Mouse (Mus musculus) midbrain, embryonic 12.5 days (tissue): ENCODE measurements around the gene Ctdnep1. TPM values are rescaled to one million over a fixed set of nuclear protein-coding genes. Genes with fewer than 3 reads are reported as not detected.

Source experiments
- microRNA counts: library from miRNA; unstranded; fragments of <30 nt; microRNA quantifications from one replicate; lab custom pipeline; 2017
- microRNA-seq: library from miRNA; unstranded; fragments of <30 nt; microRNA quantifications from one replicate; pipeline ENCODE4, GENCODE M21; 2017
- polyA plus RNA-seq: library from polyadenylated mRNA; unstranded; fragments of >200 nt; fragmentation: Nextera tagmentation; extraction: Ambion mirVana; gene quantifications from 2 replicates; pipeline ENCODE4 v1.2.1, GENCODE M21; 2016

Ctdnep1 gene
- polyA plus RNA-seq, 1 experiment from 2014 or later = 21.4 TPM

MicroRNA genes within 50 kb of the gene (microRNA counts, 519-probe panel; counts per million panel counts)
- microRNA mmu-miR-324-3p (lab: Ali Mortazavi, UCI) = not detected
- 4,470 counts per million, percentile 32 among the panel's probes with 10 or more counts for microRNA mmu-miR-324-5p (lab: Ali Mortazavi, UCI)

Small RNA genes within 50 kb of the gene (microRNA-seq; reads per million reads assigned to microRNA genes)
- gene Gm44349 = not detected
- gene Mir324 = 4,823 reads per million, percentile 90 among the genes with 10 or more reads in this experiment

Other genes starting within 250 kb of the Ctdnep1 start
- gene Polr2a, start 222.5 kb upstream of the Ctdnep1 start, polyA plus RNA-seq = 32.0 and 37.1 TPM in 2 replicates
- gene Slc35g3, start 219.2 kb upstream of the Ctdnep1 start, polyA plus RNA-seq = 0.18 and 0.27 TPM in 2 replicates
- 2.0 TPM in 2 replicates for gene Zbtb4, start 215.2 kb upstream of the Ctdnep1 start, polyA plus RNA-seq
- gene Chrnb1, start 185.2 kb upstream of the Ctdnep1 start, polyA plus RNA-seq = 1.3 and 1.7 TPM in 2 replicates
- 2.7 and 2.9 TPM in 2 replicates for gene Fgf11, start 179.3 kb upstream of the Ctdnep1 start, polyA plus RNA-seq
- gene Tmem102, start 175.5 kb upstream of the Ctdnep1 start, polyA plus RNA-seq = 0.42 and 1.2 TPM in 2 replicates
- not detected in 2 replicates for gene Gm39566, start 165.9 kb upstream of the Ctdnep1 start, polyA plus RNA-seq
- not detected in 2 replicates for gene Spem2, start 162.7 kb upstream of the Ctdnep1 start, polyA plus RNA-seq
- 0.46 TPM in 1 of 2 replicates, not detected in the other for gene Spem1, start 159.0 kb upstream of the Ctdnep1 start, polyA plus RNA-seq
- gene Nlgn2, start 143.4 kb upstream of the Ctdnep1 start, polyA plus RNA-seq = 14.2 and 14.6 TPM in 2 replicates
- gene Tmem256, start 142.6 kb upstream of the Ctdnep1 start, polyA plus RNA-seq = 284 and 302 TPM in 2 replicates
- gene Plscr3, start 134.8 kb upstream of the Ctdnep1 start, polyA plus RNA-seq = 62.9 and 70.1 TPM in 2 replicates
- gene Tnk1, start 122.4 kb upstream of the Ctdnep1 start, polyA plus RNA-seq = 0.19 and 0.21 TPM in 2 replicates
- gene Tmem95, start 103.1 kb upstream of the Ctdnep1 start, polyA plus RNA-seq = not detected in 2 replicates
- gene Kctd11, start 99.8 kb upstream of the Ctdnep1 start, polyA plus RNA-seq = 2.7 and 3.3 TPM in 2 replicates
- 0.50 and 0.73 TPM in 2 replicates for gene Acap1, start 85.6 kb upstream of the Ctdnep1 start, polyA plus RNA-seq
- gene 2810408A11Rik, start 80.2 kb upstream of the Ctdnep1 start, polyA plus RNA-seq = 21.8 and 23.2 TPM in 2 replicates
- gene Neurl4, start 80.1 kb upstream of the Ctdnep1 start, polyA plus RNA-seq = 17.4 and 19.3 TPM in 2 replicates
- gene Gps2, start 67.3 kb upstream of the Ctdnep1 start, polyA plus RNA-seq = 93.1 and 97.6 TPM in 2 replicates
- gene Eif5a, start 59.2 kb upstream of the Ctdnep1 start, polyA plus RNA-seq = 1,395 and 1,465 TPM in 2 replicates
- 5.0 and 5.6 TPM in 2 replicates for gene Ybx2, start 45.4 kb upstream of the Ctdnep1 start, polyA plus RNA-seq
- gene Slc2a4, start 33.0 kb upstream of the Ctdnep1 start, polyA plus RNA-seq = 8.9 and 9.9 TPM in 2 replicates
- gene Cldn7, start 16.4 kb upstream of the Ctdnep1 start, polyA plus RNA-seq = 2.9 and 3.7 TPM in 2 replicates
- 127 and 131 TPM in 2 replicates for gene Elp5, start 1.4 kb downstream of the Ctdnep1 start, polyA plus RNA-seq
- gene Gabarap, start 10.0 kb downstream of the Ctdnep1 start, polyA plus RNA-seq = 552 and 567 TPM in 2 replicates
- gene Phf23, start 14.6 kb downstream of the Ctdnep1 start, polyA plus RNA-seq = 89.4 and 96.5 TPM in 2 replicates
- 45.3 and 49.2 TPM in 2 replicates for gene Dvl2, start 19.4 kb downstream of the Ctdnep1 start, polyA plus RNA-seq
- gene Acadvl, start 34.3 kb downstream of the Ctdnep1 start, polyA plus RNA-seq = 50.7 and 57.9 TPM in 2 replicates
- gene Dlg4, start 35.8 kb downstream of the Ctdnep1 start, polyA plus RNA-seq = 23.9 and 30.2 TPM in 2 replicates
- gene Asgr1, start 72.9 kb downstream of the Ctdnep1 start, polyA plus RNA-seq = 0.33 and 0.89 TPM in 2 replicates
- not detected in 2 replicates for gene Asgr2, start 111.5 kb downstream of the Ctdnep1 start, polyA plus RNA-seq
- gene Mgl2, start 149.2 kb downstream of the Ctdnep1 start, polyA plus RNA-seq = 0.47 and 1.0 TPM in 2 replicates
- 0.58 and 1.3 TPM in 2 replicates for gene Clec10a, start 175.0 kb downstream of the Ctdnep1 start, polyA plus RNA-seq
- gene Slc16a11, start 231.6 kb downstream of the Ctdnep1 start, polyA plus RNA-seq = 1.9 and 2.8 TPM in 2 replicates
- 19.0 and 19.5 TPM in 2 replicates for gene Slc16a13, start 239.9 kb downstream of the Ctdnep1 start, polyA plus RNA-seq
- 5.2 and 5.4 TPM in 2 replicates for gene Bcl6b, start 248.6 kb downstream of the Ctdnep1 start, polyA plus RNA-seq